Mouse (Mus musculus): Measurements from ENCODE around the gene Wnt10b. TPM values are rescaled to one million over a fixed set of nuclear protein-coding genes. Genes with fewer than 3 reads are reported as not detected.

Wnt10b gene
- polyA plus RNA-seq, 1 experiment from 2014 or later: 0.44 TPM

DNA sequence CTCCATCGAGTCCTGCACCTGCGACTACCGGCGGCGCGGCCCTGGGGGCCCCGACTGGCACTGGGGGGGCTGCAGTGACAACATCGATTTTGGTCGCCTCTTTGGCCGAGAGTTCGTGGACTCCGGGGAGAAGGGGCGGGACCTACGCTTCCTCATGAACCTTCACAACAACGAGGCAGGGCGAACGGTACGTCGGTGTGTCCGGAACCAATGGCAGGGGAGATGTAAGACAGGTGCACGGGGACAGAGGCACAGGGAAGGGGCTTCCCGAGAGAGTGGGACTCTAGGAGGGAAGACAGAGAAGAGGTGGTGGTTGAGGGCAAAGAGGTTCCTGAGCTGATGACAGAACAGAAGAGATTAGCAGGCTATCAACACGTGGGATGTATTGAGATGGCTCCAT, 13.8 kb upstream of the Wnt10b start:
- Histone ChIP-seq H3K9me3 (no peaks in the 10 kb centered on the region), H3K4me3 (peak overlapping the region; percentile 45), H3K27me3 (ENCODE audit: insufficient read depth, poor library complexity, severe bottlenecking) (peaks cover 100% of the 10 kb centered on the region), H3K27ac (peak overlapping the region; percentile 4; the same call in 1 of the 2 replicates), H3K36me3 (no peaks in the 10 kb centered on the region), H3K4me1 (replicated peaks) (peaks cover 67% of the 10 kb centered on the region)
- WGBS: under 1% methylated on average over 23 of the region's 23 CpGs
- DNase-seq (ENCODE audit: low spot score): no peak

GRCm38 (mm10) chr15:98791221-98791620, 13.3 kb upstream of the Wnt10b start:
- DNase-seq (ENCODE audit: low spot score): no peak
- Histone ChIP-seq H3K4me1 (replicated peaks) (peaks cover 61% of the 10 kb centered on the region), H3K9me3 (no peaks in the 10 kb centered on the region), H3K27me3 (ENCODE audit: insufficient read depth, poor library complexity, severe bottlenecking) (peaks cover 100% of the 10 kb centered on the region), H3K4me3 (peak overlapping the region; percentile 45), H3K27ac (peak overlapping the region; percentile 4; the same call in 1 of the 2 replicates), H3K36me3 (no peaks in the 10 kb centered on the region)
- WGBS: under 1% methylated on average over 12 of the region's 12 CpGs

DNA sequence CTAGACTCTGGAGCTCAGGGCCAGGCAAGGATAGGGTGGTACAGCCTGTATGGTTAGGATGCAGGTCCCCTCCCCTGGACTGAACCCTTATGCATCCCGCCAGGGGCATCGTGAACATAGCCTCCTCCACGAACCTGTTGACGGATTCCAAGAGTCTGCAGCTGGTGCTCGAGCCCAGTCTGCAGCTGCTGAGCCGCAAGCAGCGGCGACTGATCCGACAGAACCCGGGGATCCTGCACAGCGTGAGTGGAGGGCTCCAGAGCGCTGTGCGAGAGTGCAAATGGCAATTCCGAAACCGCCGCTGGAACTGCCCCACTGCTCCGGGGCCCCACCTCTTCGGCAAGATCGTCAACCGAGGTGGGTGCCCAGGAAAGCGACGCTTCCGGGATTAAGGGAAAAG, 12.8 kb upstream of the Wnt10b start:
- under 1% methylated on average over 23 of the region's 23 CpGs for WGBS
- Histone ChIP-seq H3K4me3 (peak overlapping the region; percentile 45), H3K27ac (peak overlapping the region; percentile 4; the same call in 1 of the 2 replicates), H3K36me3 (no peaks in the 10 kb centered on the region), H3K9me3 (peaks cover 1% of the 10 kb centered on the region; the same call in 1 of the 2 replicates), H3K4me1 (replicated peaks) (peaks cover 57% of the 10 kb centered on the region), H3K27me3 (ENCODE audit: insufficient read depth, poor library complexity, severe bottlenecking) (peaks cover 100% of the 10 kb centered on the region)
- DNase-seq (ENCODE audit: low spot score): no peak

GRCm38 (mm10) chr15:98789661-98790535, 11.9 kb upstream of the Wnt10b start, which contains the start of gene Wnt1:
Gene Wnt1 (plus strand): TSS chr15:98789857.
- H3K9me3 ChIP-seq: peaks cover 5% of the 10 kb centered on the region; the same call in 1 of the 2 replicates
- no peaks in the 10 kb centered on the region for H3K36me3 ChIP-seq
- DNase-seq (ENCODE audit: low spot score): peak; percentile 70
- peak within 1 kb of the TSS; percentile 45 for H3K4me3 ChIP-seq
- peak within 1 kb of the TSS; percentile 59 for H3K27ac ChIP-seq
- H3K4me1 ChIP-seq (replicated peaks): peaks cover 49% of the 10 kb centered on the region
- 3% methylated on average over 51 of the region's 51 CpGs for WGBS
- peaks cover 100% of the 10 kb centered on the region for H3K27me3 ChIP-seq (ENCODE audit: insufficient read depth, poor library complexity, severe bottlenecking)

DNA sequence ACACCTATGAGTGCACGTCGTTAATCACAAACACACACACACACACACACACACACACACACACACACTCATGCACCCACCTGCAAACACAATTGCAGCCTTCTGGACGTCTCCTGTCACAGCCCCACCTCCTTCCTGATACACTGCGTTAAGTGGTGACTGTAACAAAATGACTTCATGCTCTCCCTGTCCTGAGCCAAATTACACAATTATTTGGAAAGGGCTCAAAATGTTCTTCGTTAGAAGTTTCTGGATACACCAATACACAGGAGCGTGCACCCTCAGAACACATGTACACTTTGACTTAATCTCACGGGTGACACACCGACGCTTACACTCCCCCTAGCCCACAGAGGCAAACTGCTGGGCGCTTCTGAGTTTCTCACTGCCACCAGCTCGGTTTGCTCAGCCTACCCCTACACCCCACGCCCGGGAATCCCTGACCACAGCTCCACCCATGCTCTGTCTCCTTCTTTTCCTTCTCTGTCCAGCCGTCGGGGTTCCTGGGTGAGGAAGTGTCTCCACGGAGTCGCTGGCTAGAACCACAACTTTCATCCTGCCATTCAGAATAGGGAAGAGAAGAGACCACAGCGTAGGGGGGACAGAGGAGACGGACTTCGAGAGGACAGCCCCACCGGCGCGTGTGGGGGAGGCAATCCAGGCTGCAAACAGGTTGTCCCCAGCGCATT, 11.2 kb upstream of the Wnt10b start:
- H3K4me3 ChIP-seq: peak overlapping the region; percentile 45
- peaks cover 100% of the 10 kb centered on the region for H3K27me3 ChIP-seq (ENCODE audit: insufficient read depth, poor library complexity, severe bottlenecking)
- H3K27ac ChIP-seq: peak overlapping the region; percentile 59; the same call in 1 of the 2 replicates
- WGBS: 10% methylated on average over 24 of the region's 24 CpGs
- H3K36me3 ChIP-seq: no peaks in the 10 kb centered on the region
- peaks cover 46% of the 10 kb centered on the region for H3K4me1 ChIP-seq (replicated peaks)
- no peak for DNase-seq (ENCODE audit: low spot score)
- peaks cover 5% of the 10 kb centered on the region; the same call in 1 of the 2 replicates for H3K9me3 ChIP-seq

- H3K9me3 ChIP-seq: peaks cover 5% of the 10 kb centered on the region; the same call in 1 of the 2 replicates
- no peak overlapping the region for H3K4me3 ChIP-seq
- H3K27me3 ChIP-seq (ENCODE audit: insufficient read depth, poor library complexity, severe bottlenecking): peaks cover 96% of the 10 kb centered on the region
- peak; percentile 18 for DNase-seq (ENCODE audit: low spot score)
- peaks cover 34% of the 10 kb centered on the region for H3K4me1 ChIP-seq (replicated peaks)
- H3K27ac ChIP-seq: no peak overlapping the region
- WGBS: 40% methylated on average over 4 of the region's 4 CpGs
- H3K36me3 ChIP-seq: no peaks in the 10 kb centered on the region
Measured at GRCm38 (mm10) chr15:98787930-98788329, 10.0 kb upstream of the Wnt10b start.

DNA sequence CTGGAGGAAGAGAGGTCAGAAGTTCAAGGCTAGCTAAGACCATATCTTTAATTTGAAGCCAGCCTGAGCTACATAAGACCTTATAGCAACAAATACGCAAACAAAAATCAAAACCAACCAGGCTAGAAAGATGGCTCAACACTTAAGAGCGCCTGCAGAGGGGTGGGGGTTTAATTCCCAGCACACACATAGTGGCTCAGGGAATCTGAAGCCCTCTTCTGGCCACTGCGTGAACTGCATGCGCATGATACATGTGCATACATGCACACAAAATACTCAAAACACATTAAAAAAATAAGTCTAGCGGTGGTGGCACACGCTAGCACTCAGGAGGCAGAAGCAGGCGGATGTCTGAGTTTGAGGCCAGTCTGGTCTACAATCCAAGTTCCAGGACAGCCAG, 7.8 kb upstream of the Wnt10b start:
- Histone ChIP-seq H3K27me3 (ENCODE audit: insufficient read depth, poor library complexity, severe bottlenecking) (peaks cover 96% of the 10 kb centered on the region), H3K4me1 (replicated peaks) (peaks cover 14% of the 10 kb centered on the region), H3K9me3 (peaks cover 5% of the 10 kb centered on the region; the same call in 1 of the 2 replicates), H3K4me3 (no peak overlapping the region), H3K36me3 (no peaks in the 10 kb centered on the region), H3K27ac (no peak overlapping the region)
- WGBS: 35% methylated on average over 7 of the region's 7 CpGs
- DNase-seq (ENCODE audit: low spot score): peak; percentile 53

DNA sequence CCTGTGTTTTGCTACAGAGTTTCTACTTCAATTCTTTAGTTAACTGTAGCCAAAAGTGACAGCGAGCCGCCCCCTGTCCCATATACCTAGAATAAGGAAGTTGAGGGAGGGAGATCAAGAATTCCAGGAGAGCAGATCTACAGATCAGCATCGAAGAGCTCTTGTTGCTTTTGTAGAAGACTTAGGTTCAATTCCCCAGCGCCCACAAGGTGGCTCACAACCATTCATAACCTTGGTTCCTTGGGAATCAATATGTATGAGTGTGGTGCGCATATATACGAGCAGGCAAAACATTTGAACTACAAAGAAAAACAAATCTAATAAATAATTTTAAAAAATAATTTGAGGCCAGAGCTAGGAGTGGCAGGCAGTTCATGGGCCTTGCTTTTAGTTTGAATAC, 3.2 kb upstream of the Wnt10b start:
- Histone ChIP-seq H3K4me1 (replicated peaks) (peaks cover 38% of the 10 kb centered on the region), H3K27ac (no peak overlapping the region), H3K4me3 (no peak overlapping the region), H3K27me3 (ENCODE audit: insufficient read depth, poor library complexity, severe bottlenecking) (peaks cover 96% of the 10 kb centered on the region), H3K36me3 (no peaks in the 10 kb centered on the region), H3K9me3 (peaks cover 7% of the 10 kb centered on the region)
- WGBS: 29% methylated on average over 6 of the region's 6 CpGs
- DNase-seq (ENCODE audit: low spot score): no peak

DNA sequence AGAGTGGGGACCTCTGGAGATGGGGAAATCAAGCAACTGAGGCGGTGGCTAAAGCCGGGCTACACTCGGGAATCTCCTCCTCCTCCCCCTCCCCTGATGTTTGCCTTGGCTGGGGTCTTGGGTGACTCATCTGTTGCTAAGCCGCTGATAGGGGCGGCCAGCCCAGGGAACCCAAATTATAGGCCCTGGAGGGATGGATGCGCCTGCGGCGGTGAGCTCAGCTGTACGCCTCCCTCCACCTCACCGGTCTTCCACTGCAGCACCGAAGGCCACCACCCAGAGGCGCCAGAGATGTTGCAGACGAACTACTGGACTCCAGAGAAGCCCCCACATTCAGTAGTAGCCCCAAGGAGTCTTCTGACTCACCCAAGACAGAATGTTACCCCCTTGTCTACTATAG, 2.6 kb upstream of the Wnt10b start:
- peaks cover 44% of the 10 kb centered on the region for H3K4me1 ChIP-seq (replicated peaks)
- DNase-seq (ENCODE audit: low spot score): peak; percentile 40
- 3% methylated on average over 13 of the region's 13 CpGs for WGBS
- no peak overlapping the region for H3K4me3 ChIP-seq
- no peak overlapping the region for H3K27ac ChIP-seq
- peaks cover 4% of the 10 kb centered on the region for H3K9me3 ChIP-seq
- H3K27me3 ChIP-seq (ENCODE audit: insufficient read depth, poor library complexity, severe bottlenecking): peaks cover 96% of the 10 kb centered on the region
- no peaks in the 10 kb centered on the region for H3K36me3 ChIP-seq

GRCm38 (mm10) chr15:98780075-98780474, 2.1 kb upstream of the Wnt10b start:
- H3K27me3 ChIP-seq (ENCODE audit: insufficient read depth, poor library complexity, severe bottlenecking): peaks cover 96% of the 10 kb centered on the region
- peaks cover 3% of the 10 kb centered on the region; the same call in 1 of the 2 replicates for H3K9me3 ChIP-seq
- DNase-seq (ENCODE audit: low spot score): no peak
- peaks cover 46% of the 10 kb centered on the region for H3K4me1 ChIP-seq (replicated peaks)
- H3K27ac ChIP-seq: no peak overlapping the region
- 1% methylated on average over 8 of the region's 8 CpGs for WGBS
- no peaks in the 10 kb centered on the region for H3K36me3 ChIP-seq
- H3K4me3 ChIP-seq: no peak overlapping the region

DNA sequence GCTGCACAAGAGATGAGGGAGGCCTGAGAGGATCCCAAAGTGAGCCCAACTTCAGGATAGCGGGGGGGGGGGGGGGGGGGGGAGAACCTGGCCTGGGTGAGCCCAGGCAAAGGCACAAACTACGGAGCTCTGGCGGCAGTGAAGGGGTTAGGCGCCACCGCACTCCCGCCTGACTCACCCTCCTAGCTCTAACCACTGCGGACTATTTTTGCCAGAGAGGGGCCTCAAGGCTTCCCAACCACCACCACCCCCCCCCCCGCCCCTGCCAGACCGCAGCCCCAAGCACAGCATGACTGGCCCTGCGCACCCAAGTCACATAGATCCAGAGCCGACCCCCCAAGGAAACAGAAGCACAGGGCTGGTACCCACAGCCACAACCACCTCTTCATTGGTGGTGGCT, 856 bp upstream of the Wnt10b start:
- H3K9me3 ChIP-seq: peaks cover 3% of the 10 kb centered on the region; the same call in 1 of the 2 replicates
- peaks cover 96% of the 10 kb centered on the region for H3K27me3 ChIP-seq (ENCODE audit: insufficient read depth, poor library complexity, severe bottlenecking)
- DNase-seq (ENCODE audit: low spot score): no peak
- H3K4me3 ChIP-seq: no peak overlapping the region
- H3K27ac ChIP-seq: no peak overlapping the region
- H3K36me3 ChIP-seq: no peaks in the 10 kb centered on the region
- WGBS: under 1% methylated on average over 11 of the region's 11 CpGs
- H3K4me1 ChIP-seq (replicated peaks): peaks cover 49% of the 10 kb centered on the region

DNA sequence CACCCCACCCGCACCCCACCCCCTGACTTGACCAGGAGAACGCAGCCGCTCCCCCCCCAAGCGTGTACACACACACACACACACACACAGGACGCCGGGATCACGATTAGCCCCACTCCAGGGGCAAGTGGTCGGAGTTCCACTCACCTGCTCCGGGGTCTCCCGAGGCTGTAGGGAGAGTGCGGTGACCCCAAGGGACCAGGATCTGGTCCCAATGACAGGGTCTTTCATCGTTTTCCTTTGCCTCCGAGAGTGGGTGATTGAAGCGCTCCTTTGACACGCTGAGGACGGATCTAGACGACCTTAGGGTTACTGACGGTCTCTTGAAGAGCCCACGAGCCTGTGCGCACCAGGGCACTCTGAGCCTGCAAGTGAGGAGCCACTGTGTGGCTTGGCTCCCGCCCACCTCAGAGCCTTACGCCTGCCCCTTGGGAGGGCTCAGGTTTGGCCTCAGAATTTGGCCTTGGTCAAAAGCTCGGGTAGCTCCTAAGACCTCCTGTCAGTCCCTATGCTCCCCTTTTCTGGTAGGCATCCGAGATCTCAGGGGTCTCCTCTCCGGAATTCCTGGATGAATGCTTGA, 331 bp upstream of the Wnt10b start:
- WGBS: under 1% methylated on average over 25 of the region's 25 CpGs
- H3K27me3 ChIP-seq (ENCODE audit: insufficient read depth, poor library complexity, severe bottlenecking): peaks cover 100% of the 10 kb centered on the region
- no peaks in the 10 kb centered on the region for H3K36me3 ChIP-seq
- DNase-seq (ENCODE audit: low spot score): peak; percentile 37
- H3K27ac ChIP-seq: no peak overlapping the region
- H3K4me1 ChIP-seq (replicated peaks): peaks cover 49% of the 10 kb centered on the region
- H3K9me3 ChIP-seq: peaks cover 3% of the 10 kb centered on the region; the same call in 1 of the 2 replicates
- peak overlapping the region; percentile 38 for H3K4me3 ChIP-seq

Measured in hindbrain, embryonic 10.5 days (tissue).